Mouse (Mus musculus): ENCODE results near the gene Ttpal. TPM values are rescaled to one million over a fixed set of nuclear protein-coding genes. Genes with fewer than 3 reads are reported as not detected.

The Ttpal gene
- 10 to 100 TPM; 26.8 to 38.6 (median 31.5) TPM for total RNA-seq (2022)

DNA sequence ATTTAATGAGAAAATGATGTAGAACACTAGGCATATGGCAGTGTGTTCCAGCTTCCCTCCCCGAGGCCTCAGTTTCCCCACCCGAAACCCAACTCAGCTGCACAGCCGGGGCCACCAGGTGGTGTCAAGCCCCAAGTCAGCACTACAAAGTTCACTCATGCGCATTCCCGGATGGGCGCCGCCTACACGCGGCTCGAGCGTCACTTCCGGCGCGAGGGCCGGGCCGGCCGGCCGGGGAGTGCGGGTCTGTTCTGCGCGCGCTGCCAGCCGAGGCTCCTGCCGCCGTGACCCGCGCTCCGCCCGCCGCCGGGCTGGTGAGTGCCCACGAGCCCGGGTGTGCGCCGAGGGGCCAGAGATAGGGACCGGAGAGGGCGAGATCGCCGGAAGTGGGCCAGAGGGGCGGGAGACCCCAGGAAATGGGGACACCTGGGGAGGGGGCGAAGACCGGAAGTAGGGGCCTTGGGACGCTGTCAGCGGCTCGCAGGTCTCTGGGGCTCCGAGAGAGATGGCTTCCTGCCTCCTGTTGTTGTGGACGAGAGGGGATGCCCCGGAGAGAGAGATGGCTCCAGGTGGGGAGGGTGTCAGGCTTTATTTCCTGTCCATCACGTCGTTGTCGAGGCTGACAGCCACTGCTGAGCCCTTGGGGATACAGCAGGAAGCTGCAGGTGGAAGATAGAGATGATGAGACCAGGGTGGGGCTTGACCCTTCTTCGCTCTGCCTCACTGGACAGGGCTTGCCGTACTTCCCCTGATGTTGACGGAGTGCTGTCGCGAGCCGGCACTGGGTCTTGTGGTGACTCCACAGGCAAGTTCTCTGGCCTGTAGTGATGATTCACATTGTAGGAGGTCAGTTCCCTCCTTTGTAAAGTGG lies at the start of gene Ttpal:
TSS of gene Ttpal (plus strand) at position 214 of the 871 bp plus-strand sequence.
- peak; percentile 85 for DNase-seq

DNA sequence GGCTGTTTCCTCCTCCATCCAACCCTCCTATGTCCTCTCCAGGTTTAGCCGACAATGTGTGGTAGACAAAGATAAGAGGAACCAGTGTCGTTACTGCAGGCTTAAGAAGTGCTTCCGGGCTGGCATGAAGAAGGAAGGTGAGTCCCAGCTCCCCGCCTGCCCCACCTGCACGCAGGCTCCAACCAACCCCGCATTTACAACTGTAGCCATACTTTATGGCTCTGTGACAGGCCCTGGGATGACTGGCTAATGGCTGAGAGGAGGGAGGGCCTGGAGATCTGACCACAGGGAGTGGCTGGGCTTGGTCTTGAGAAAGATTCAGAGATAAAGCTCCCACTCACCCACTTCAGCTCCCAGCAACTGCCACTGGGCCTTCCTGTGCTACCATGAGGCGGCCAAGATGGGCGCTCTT lies 49.6 kb upstream of the Ttpal start:
- DNase-seq, result no peak

DNA sequence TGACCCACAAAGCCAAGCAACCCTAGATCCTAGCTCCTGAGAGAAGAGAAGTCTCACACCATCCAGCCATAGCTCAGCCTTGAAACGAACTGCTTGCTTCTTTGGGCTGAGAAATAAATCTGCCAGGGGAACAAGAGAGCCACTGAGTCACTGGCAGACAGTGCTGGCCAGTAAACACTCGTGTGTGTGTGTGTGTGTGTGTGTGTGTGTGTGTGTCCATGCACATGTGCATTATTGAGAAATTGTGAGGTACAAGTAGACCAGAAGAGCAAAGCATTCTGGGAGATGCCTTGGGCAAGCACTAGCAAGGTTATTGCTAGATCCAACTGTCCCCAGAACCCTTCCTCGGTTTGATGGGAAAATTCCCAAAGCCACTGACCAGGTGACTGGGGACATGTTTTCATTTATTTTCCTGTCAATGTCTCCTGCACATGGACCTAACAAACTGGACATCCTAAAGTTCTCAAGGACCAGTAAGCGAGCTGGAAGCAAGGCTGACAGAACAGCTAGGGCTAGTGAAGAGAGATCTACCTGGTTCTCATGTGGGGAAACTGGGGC lies 47.6 kb upstream of the Ttpal start:
- peak; percentile 13 for DNase-seq

DNA sequence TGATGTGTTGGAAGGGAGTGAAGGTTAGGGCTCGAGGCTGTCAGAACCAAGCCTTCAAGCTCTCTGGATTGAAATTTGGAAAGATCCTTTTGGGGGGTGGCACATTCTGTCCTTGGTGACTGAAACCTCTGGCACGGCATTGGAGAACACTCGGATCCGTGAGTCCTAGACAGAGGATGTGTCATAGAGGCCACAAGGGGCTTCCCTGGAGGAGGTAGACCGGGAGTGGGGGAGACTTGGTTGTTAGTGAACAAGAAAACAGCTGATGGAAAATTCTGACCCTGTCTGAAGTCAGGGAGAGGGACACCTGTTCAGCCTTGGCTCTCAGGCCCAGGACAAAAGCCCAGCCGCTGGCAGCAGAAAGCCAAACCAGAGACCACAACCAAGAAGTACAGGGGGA lies 47.1 kb upstream of the Ttpal start:
- DNase-seq, result no peak

DNA sequence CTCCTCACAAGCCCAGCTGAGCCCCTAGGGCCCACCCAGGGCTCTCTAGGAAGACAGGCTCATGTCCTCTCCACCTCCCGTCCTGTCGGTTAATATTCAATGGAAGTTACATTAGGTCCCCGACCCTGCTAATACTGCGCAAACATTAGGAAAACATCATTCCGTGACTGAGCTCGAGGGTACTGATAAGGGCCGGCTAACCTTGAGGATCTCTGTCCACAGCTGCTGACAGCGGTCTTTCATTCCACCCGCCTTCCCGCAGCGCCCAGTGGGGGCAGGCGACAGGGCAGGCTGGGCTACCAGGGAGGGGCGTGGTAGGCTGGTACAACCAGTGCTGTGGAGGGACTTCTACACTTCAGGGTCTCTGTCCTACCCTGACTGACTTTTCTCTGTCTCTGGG lies 46.7 kb upstream of the Ttpal start:
- DNase-seq, result peak; percentile 16

DNA sequence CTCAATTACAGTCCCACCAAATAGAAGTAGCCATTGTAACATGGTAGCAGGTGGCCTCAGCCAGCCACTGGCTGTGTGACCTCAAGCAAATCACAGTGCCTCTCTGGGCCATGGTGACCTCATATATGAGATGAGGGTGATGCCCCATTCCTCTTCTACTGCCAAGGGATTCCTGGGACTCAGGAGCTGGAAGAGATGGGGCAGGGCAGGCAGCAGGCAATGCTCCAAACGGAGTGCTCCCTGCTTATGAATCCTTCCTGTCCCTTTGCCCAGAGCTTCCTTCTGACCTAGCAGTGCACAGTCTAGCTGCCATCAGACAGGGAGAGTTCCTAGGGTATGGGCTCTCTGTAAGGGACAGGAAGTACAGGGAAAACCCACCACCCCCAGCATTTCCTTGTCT lies 43.6 kb upstream of the Ttpal start:
- no peak for DNase-seq

DNA sequence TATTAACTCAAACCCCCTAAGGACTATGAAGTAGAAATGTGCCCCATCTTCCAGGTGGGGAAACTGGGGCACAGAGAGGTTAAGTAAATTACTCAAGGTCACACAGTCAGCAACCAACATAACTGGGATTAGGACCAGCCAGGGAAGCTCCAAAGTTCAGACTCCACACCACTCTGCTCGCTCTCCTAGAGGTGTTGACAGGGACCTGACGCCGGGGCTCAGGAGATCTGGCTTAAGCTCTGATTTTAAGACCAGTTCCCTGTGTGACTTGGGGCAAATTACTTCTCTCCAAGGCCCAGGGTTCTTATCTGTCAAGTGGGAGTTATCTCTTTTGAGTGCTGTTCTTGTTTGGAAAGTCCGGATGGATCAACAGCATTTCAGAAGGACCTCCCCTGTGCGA lies 42.9 kb upstream of the Ttpal start:
- DNase-seq, result no peak

DNA sequence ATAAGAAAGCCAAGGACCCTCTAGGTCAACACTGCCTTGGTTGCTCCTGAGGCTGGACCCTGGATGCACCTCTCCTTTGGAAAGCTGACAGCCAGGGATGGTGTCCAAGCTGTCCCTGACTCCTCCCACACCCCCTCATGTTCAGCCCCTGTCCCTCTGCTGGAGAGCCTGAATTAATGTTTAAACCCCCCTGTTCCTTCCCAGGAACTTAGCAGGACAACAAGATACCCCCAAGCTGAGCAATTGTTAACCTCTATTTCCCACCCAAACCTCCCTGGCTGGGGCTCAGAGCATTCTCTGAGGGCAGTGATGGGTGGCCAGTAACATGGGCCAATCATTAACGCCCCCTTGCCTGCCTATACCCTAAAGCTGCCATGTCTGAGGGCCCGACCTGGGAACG lies 41.9 kb upstream of the Ttpal start:
- no peak for DNase-seq

DNA sequence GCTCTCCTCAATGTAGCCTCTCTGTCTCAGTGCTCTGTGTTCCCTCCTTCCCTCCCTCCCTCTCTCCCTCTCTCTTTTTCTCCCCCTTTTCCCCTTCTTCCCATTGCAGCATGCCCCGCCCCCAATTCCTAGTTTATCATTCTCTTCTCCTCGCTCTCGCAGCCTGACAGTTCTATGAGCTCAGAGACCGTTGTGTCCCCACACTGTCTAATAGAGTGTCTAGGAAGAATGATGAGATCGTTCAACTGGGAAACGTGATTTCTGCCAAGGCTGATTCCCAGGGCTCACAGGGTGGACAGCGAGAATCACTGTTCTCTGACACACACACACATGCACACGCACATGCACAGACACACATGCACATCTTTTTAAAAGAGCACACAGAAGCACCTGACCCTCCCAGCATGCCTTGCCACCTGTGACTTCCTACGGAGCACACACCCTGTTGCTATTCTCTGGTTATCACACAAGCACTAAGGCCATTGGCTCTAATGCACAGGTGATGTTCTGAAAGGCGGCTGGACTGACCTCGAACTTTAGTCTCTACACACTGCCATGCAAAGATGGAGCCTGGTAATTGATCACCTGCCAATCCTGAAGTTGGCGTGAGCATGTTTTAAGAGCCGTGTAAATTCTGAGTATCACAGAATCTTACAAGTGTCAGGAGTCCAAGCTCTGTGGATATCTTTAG lies 40.7 kb upstream of the Ttpal start:
- no peak for DNase-seq

DNA sequence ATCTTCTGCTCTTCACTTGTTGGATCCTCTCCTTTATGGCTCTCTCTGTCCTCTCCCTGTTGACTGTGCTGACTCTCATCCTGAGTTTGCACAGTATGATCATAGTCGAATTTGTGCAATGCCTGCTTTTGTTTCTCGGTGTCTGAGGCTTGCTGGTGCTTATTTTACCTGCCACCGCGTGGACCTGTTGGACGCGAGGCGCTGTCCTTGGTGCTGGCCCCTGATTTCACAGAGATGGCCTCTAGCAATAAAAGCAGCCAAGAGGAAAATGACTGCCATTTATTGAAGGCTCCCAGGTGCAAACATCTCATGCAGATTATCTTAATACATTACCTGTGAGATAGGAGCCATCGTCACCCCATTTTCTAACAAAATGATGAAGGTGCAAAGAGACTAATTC lies 37.5 kb upstream of the Ttpal start:
- no peak for DNase-seq

DNA sequence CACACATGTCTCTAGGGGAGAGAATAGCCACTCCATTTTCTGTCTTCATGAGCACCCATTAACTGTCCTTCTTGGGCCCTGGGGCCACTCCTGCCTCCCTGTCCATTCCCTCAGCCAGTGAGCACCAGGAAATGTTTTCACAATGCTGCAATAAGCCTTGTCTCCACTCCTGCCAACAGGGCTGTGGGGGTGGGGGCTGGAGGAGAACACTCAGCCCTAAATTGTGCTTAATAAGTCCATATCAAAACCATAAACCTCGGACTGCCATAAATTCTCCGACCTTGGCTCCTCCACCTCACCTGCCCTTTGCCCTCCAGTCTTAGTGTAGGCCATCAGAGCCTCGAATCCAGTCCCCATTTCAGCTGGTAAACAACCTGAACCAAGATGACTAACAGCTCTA lies 27.8 kb upstream of the Ttpal start:
- DNase-seq, result no peak

DNA sequence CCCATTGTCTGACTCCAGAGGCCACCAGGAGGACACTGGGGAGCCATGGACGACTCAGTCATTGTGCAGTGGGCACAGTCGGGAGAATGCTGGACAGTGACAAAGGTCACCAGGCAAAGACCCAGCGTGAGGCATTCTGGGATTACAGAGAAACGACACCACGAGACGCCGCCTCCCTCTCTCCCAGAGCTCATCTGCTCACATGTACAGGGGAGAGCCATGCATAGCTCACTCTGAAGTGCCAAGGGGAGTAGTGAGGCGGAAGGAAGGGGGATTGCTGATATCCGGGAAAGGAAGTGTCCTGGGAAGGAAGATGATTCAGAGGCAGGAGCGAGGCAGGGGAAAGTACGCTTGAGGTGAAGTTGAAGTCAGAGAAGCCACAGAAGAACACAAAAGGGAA lies 26.9 kb upstream of the Ttpal start:
- no peak for DNase-seq

DNA sequence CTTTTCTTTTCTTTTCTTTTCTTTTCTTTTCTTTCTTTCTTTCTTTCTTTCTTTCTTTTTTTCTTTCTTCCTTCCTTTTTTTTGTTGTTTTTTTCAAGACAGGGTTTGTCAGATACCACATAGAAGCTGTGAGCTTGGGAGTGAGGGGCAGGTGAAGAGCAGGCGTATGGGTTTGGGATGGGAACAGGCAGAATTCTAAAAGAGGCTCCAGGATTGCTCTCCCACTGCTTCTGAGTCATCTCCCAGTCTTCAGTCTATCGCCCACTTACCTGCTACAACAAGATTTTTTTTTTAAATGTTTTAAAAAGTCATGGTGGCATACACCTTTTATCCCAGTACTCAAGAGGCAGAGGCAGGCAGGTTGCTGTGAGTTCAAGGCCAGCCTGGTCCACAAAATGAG lies 24.1 kb upstream of the Ttpal start:
- no peak for DNase-seq

DNA sequence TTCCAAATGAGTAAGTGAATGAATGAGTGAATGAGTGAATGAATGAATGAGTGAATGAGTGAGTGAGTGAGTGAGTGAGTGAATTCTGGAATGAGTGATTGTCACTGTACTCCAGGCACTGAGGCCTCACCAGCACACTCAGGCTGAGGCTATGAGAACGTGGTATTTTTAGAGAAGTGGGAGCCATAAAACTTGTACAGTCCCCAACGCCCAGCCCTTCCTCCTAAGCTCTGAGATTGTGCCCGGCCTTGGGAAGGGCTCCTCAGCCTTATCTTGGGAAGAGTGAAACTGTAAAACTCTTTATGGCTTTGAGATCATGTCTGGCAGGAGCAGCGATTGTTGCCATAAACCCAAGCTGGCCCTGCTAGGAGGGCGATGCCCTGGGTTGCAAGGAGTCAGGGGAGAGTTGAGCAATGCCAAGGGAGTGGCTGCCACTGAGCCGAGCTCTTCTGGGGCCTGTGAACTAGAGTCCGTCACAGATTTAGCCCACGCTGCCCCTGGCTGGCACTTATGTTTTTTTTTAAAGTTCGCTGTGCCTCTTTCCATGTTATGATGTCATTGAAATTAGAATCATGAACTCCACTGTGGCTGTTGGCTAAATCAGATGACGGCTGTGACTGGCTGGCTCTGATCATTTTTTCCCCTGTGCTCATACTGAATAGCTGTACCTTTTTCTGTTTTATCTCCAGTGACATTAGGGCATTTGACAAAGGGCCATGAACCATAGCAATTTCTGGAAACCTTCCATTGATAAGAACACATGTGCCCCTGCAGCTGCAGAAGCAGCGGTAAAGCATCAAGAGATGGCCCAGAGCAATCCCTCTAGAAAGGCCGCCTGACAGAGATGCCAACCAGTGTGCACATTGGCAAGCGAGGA lies 21.8 kb upstream of the Ttpal start:
- no peak for DNase-seq

DNA sequence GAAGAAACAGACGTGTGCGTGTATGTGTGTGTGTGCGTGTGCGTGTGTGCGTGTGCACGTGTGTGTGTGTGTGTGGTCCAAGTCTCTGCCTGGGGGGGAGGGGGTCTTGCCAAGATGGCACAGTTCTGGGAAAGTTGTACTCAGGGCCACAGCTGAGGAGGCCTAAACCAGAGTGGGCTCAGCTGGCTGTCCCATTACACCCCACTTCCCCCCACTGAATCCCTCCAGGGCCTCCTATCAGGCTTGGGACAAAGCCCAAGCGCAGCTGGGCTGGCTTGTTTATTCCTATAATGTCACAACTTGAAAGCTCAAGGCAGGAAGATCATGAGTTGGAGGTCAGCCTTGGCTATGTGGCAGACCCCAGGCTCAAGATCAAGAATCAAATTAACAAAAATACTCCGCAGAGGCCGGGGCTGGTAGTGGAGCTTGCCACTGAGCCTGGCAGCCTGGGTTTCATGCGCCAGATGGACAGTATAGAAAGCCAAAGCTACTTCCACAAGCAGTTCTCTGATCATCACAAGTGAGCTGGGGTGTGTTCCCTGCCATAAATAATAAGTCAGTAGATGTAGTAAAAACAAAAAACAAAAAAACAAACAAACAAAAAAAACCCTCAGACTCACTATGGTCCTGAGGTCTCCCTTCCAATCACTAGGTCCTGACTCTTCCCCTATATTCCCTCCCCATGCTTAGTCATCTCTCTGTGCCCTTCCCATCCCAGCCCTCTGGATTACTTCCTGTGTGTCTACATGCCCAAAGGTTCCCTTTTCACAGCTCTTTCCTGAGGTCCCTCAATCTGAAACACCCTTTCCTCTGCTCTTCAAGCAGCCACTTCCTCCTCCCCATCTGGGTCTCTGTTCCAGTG lies 18.7 kb upstream of the Ttpal start:
- DNase-seq, result no peak

DNA sequence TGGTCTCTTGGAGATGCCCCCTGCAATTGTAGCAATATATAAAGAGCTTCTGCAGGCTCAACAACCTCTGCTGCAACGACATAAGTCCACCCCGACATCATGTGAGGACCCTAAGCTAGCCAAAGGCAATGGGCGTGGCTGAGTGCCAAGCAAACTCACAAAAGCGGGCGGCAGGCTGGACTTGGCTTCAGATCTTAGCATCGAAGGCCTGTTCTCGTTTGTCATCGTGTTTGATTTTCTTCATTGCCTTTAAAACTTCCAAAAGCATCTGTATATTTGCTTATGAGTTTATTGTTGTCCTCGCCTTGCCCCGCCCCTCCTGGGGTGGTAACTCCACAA lies 18.1 kb upstream of the Ttpal start:
- no peak for DNase-seq

DNA sequence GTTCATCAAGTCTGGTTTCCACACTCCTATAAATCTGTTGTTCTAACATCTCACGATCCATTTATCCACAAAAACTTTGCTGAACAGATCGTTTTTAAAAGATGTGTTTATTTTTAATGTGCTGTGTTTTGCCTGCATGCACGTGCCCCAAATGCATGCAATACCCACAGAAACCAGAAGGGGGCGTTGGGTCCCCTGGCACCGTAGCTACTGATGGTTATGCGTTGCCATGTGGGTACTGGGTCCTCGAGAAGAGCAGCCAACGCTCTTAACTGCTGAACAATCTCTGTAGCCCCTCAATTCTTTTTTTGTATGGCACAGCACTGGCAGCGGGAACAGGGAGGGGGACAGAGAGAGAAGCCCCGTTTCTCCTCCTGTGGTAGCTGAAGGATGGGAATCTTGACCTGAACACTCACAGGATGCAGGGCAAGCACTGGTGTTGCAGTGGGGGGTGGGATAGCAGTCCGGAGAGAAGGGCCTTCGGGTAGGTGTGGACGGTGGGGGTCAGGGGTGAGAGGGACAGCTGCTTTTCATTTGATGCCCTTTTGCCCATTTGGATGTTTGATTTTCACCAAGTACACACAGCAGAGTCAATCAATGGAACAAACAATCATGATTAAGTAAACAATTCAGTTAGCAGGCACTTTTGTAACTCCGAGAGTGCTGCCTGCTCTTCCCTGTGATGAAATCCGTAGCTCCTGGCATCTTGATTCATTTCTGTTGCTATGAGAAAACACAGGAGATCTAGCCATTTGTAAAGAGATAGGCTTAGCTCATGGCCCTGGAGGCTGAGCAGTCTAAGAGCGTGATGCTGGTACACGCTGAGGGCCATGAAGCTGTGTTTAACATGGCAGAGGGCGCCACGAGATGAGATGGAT lies 15.5 kb upstream of the Ttpal start:
- DNase-seq, result no peak

DNA sequence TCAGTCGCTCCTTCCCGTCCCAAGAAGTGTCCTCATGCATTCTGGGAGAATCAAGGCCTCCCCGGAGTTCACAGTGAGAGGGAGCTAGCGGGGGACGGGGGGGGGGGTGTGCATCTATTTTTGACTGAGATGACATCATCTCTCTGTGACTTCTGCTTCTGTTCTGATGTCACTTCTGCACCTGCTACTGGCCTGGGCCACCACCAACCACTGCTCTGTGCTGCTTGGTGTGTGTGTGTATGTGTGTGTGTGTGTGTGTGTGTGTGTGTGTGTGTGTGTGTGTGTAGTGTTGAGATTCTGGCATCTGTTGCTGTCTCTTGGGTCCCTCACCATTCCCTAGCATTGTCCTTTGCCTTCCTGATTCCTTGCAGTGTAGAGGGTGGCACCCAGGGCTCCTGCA lies 14.6 kb upstream of the Ttpal start:
- DNase-seq, result no peak

DNA sequence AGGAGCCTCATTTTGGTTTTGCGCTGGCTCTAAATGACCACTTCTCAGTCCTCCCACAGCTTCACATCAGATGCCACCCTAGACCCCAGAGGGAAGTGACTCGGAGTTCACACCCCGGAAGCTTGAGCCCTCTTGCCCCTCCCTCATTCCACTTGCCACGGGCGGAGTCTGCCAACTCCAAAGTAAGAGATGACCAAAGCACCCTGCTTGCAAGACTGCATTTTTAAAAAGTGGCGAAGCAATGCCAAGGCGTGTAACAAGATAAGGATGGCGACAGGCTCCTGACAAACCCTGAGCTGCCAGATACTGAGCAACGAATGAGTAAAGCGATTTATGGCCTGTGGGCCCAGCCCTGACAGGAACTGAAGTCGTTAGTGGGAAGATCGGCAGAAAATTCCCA lies 11.9 kb upstream of the Ttpal start:
- no peak for DNase-seq

DNA sequence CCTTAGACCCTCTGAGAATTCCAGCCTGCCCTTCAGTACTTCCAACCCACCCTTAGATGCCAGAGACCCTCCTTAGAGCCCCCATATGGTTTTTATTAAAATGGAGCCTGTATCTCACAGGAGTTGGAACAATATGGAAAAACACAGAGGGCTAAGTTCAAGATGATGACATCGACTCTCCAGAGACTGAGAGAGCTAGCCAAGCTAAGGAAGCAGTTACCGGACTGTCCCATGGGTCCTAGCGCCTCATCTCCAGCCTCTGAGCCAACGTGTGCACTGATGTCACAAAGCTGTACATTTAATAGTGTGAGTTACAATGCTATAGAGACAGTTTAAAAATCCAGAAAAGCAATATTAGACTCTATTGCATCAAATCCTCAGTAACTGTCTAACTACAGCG lies 11.1 kb upstream of the Ttpal start:
- DNase-seq, result no peak

DNA sequence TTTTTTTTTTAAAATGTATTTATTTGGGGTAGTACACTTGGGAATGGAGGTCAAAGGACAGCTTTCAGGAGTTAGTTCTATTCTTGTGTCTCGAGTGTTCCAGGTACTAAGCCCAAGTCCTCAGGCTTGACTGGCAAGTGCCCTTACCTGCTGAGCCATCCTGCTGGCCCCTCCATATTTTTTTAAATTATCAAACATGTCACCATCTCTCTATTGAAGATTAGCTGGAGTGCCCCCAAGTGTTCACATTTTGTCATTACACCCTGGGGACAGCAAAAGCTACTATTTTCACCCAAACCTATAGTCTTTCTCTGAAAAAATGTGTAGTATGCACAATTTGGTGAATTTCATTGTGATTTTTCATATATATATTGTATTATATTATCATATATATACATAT lies 10.0 kb upstream of the Ttpal start:
- no peak for DNase-seq

All from adrenal gland, adult 8-10 months (tissue).